Mouse (Mus musculus) adrenal gland, adult 18-20 months (tissue): Measurements from ENCODE around the gene Slc6a17. TPM values are rescaled to one million over a fixed set of nuclear protein-coding genes. Genes with fewer than 3 reads are reported as not detected.
A peak's percentile ranks its signal among the peaks of the same experiment; 100 is the strongest.

Experiments
- DNase-seq, 2 experiments: peaks; one replicate each; pipeline ENCODE4 v3.0.0; 2021 to 2022; ENCODE audit warnings: low spot score in 2 of 2
- long read RNA-seq, 2 experiments: library from polyadenylated mRNA; stranded (forward); transcript quantifications; one replicate each; pipeline ENCODE4 v2.0.0; 2021
- total RNA-seq, 2 experiments: library from RNA; stranded (reverse); gene quantifications; 1 replicate in 1 of 2; 2 replicates in 1 of 2; pipeline ENCODE4 v1.2.3; 2021

The Slc6a17 gene
- 10 to 100 TPM in 1 of 2 experiments, 1 to 10 TPM in 1; 6.4 to 14.9 TPM for total RNA-seq
- long read RNA-seq, experiment 1, full-length matches to known transcripts, result 2 of 3 reads
- long read RNA-seq, experiment 1, partial matches to known transcripts, result 0 of 3 reads
- long read RNA-seq, experiment 1, other reads (novel, unspliced or antisense), result 1 of 3 reads
- long read RNA-seq, experiment 2, partial matches to known transcripts, result 0 of 2 reads
- long read RNA-seq, experiment 2, other reads (novel, unspliced or antisense), result 2 of 2 reads

- DNase-seq, result peak; percentile 65 to 69
Measured at GRCm38 (mm10) chr3:107517631-107518108, at the start of gene Slc6a17. Slc6a17 (minus strand) TSS chr3:107518018.

- DNase-seq, result no peak
Measured at GRCm38 (mm10) chr3:107565331-107565730, 47.5 kb upstream of the Slc6a17 start.

GRCm38 (mm10) chr3:107563880-107564279 is 46.1 kb upstream of the Slc6a17 start:
- DNase-seq, result no peak

- DNase-seq, result no peak
Measured at GRCm38 (mm10) chr3:107562591-107562990, 44.8 kb upstream of the Slc6a17 start.

- no peak for DNase-seq
Measured at GRCm38 (mm10) chr3:107562104-107562503, 44.3 kb upstream of the Slc6a17 start.

- peak; percentile 53 to 54 for DNase-seq
Measured at GRCm38 (mm10) chr3:107559183-107559582, 41.4 kb upstream of the Slc6a17 start.

- no peak for DNase-seq
Measured at GRCm38 (mm10) chr3:107558740-107559139, 40.9 kb upstream of the Slc6a17 start.

GRCm38 (mm10) chr3:107554842-107555241 is 37.0 kb upstream of the Slc6a17 start, which contains the start of gene Ubl4b:
Ubl4b (minus strand) TSS chr3:107555073.
- DNase-seq, result no peak

GRCm38 (mm10) chr3:107550409-107551049 is 32.7 kb upstream of the Slc6a17 start:
- DNase-seq, result peak; percentile 59 to 72

- DNase-seq, result no peak
Measured at GRCm38 (mm10) chr3:107546956-107547355, 29.1 kb upstream of the Slc6a17 start.

GRCm38 (mm10) chr3:107545716-107546412 is 28.0 kb upstream of the Slc6a17 start:
- DNase-seq, result no peak

GRCm38 (mm10) chr3:107545278-107545677 is 27.5 kb upstream of the Slc6a17 start:
- no peak for DNase-seq

GRCm38 (mm10) chr3:107543158-107544080 is 25.6 kb upstream of the Slc6a17 start:
- no peak for DNase-seq

GRCm38 (mm10) chr3:107542584-107542983 is 24.8 kb upstream of the Slc6a17 start:
- no peak for DNase-seq

- DNase-seq, result no peak
Measured at GRCm38 (mm10) chr3:107537504-107537889, 19.7 kb upstream of the Slc6a17 start.

GRCm38 (mm10) chr3:107536810-107537503 is 19.1 kb upstream of the Slc6a17 start:
- DNase-seq, result no peak

GRCm38 (mm10) chr3:107534951-107535350 is 17.1 kb upstream of the Slc6a17 start:
- no peak for DNase-seq

- no peak for DNase-seq
Measured at GRCm38 (mm10) chr3:107533532-107533931, 15.7 kb upstream of the Slc6a17 start.

- peak in 1 of 2 experiments; percentile 37 for DNase-seq
Measured at GRCm38 (mm10) chr3:107530581-107530980, 12.8 kb upstream of the Slc6a17 start.

- no peak for DNase-seq
Measured at GRCm38 (mm10) chr3:107529182-107529581, 11.4 kb upstream of the Slc6a17 start.
